26 mouse cellular contexts compared by ENCODE assay signal in the genomic region with DNA sequence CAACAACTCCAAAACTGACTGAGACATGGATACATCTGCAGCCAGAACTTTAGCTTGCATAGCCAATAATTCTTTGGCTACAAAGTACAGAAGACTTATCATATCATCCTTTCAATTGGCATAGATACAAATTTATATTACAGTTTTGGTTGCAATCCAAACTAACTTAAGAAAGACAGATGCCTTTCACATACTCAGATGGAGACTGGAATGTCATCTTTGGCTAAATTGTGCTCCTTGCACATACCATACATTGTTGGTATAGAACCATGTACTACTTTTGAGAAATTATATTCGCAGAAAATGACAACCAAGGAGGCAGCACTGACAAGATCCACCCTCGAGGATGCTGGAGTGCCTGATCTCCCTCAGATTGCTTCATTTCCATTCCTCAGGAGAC. TPM values are rescaled to one million over a fixed set of nuclear protein-coding genes. Genes with fewer than 3 reads are reported as not detected.
DNase-seq lines count a peak whose midpoint lies in the region; ATAC-seq and TF ChIP-seq lines count a peak whose summit lies in the region.
"Had no signal": no experiment of that assay in that cellular context is flagged by ENCODE, and none has a peak within 500 bp of the region (broad histone marks: within the 10 kb centered on the region; RNA-seq: fewer than 3 reads in every experiment).

No protein-coding gene starts in this region.

- no peak overlapping the region for H3K4me2 ChIP-seq in forebrain, embryonic 15.5 days (replicated peaks)
- no peak overlapping the region for H3K4me2 ChIP-seq in lung, embryonic 15.5 days
- H3K4me2 ChIP-seq: embryonic facial prominence, embryonic 13.5 days; heart, embryonic 13.5 days; hindbrain, embryonic 12.5 days; hindbrain, embryonic 15.5 days had no signal

- H3K4me3 ChIP-seq in forebrain, embryonic 15.5 days, result no peak overlapping the region
- H3K4me3 ChIP-seq in forebrain, embryonic 10.5 days, result no peak overlapping the region
- H3K4me3 ChIP-seq in lung, embryonic 15.5 days, result no peak overlapping the region
- H3K4me3 ChIP-seq: embryonic facial prominence, embryonic 13.5 days; heart, adult 2 months; heart, embryonic 10.5 days; heart, embryonic 13.5 days; hindbrain, embryonic 12.5 days; hindbrain, embryonic 15.5 days had no signal

- H3K27me3 ChIP-seq in forebrain, embryonic 15.5 days, result no peaks in the 10 kb centered on the region
- no peaks in the 10 kb centered on the region for H3K27me3 ChIP-seq in forebrain, embryonic 10.5 days (ENCODE audit: poor library complexity, severe bottlenecking)
- no peaks in the 10 kb centered on the region for H3K27me3 ChIP-seq in lung, embryonic 15.5 days
- H3K27me3 ChIP-seq: embryonic facial prominence, embryonic 13.5 days; heart, embryonic 13.5 days; hindbrain, embryonic 12.5 days; hindbrain, embryonic 15.5 days had no signal

- no peak for DNase-seq in forebrain, embryonic 10.5 days (ENCODE audit: extremely low spot score, low spot score)
- DNase-seq in lung, adult 18-20 months, result no peak
- DNase-seq in brain, embryonic 14.5 days (ENCODE audit: low read depth), result peak; percentile 50
- DNase-seq in brain, embryonic 18.5 days (ENCODE audit: low read depth, low spot score), result peak; percentile 12
- DNase-seq: adrenal gland, adult 2 months; adrenal gland, postnatal 14 days; cerebellum, adult 2 months; cerebellum, adult 9-11 months; cerebellum, postnatal 25 days; gastrocnemius, postnatal 10 days; gastrocnemius, postnatal 36 days; heart, adult 2 months; heart, postnatal 14 days had no signal

- 66% methylated on average over 2 of the region's 2 CpGs for WGBS in forebrain, embryonic 15.5 days
- 84% methylated on average over 2 of the region's 2 CpGs for WGBS in forebrain, embryonic 10.5 days
- 46% methylated on average over 2 of the region's 2 CpGs for whole genome bisulfite sequencing in lung, embryonic 15.5 days

- ATAC-seq in forebrain, embryonic 15.5 days (replicated peaks), result 0 out of 2 replicates have a peak, but pooled peaks have one; percentile 32
- peak; percentile 65; the same call in 1 of the 2 replicates for ATAC-seq in lung, embryonic 15.5 days (ENCODE audit: borderline replicate concordance, extremely low read depth, low FRiP score, low TSS enrichment)
- ATAC-seq: CD4-positive, CD25-positive, alpha-beta regulatory T cell, adult 4 months; intestine, postnatal 0 days had no signal

- H3K36me3 ChIP-seq in forebrain, embryonic 15.5 days, result no peaks in the 10 kb centered on the region
- H3K36me3 ChIP-seq in forebrain, embryonic 10.5 days (replicated peaks), result no peaks in the 10 kb centered on the region
- no peaks in the 10 kb centered on the region for H3K36me3 ChIP-seq in lung, embryonic 15.5 days
- H3K36me3 ChIP-seq: embryonic facial prominence, embryonic 13.5 days; heart, embryonic 10.5 days; heart, embryonic 13.5 days; hindbrain, embryonic 12.5 days; hindbrain, embryonic 15.5 days had no signal

- TF ChIP-seq CTCF in brain, embryonic 14.5 days (IDR thresholded peaks at IDR 0.05; ENCODE audit: borderline replicate concordance, extremely low read depth, insufficient read depth, insufficient read length), result no peak

- no peaks in the 10 kb centered on the region for H3K9me3 ChIP-seq in forebrain, embryonic 15.5 days
- no peaks in the 10 kb centered on the region for H3K9me3 ChIP-seq in forebrain, embryonic 10.5 days
- H3K9me3 ChIP-seq in lung, embryonic 15.5 days, result no peaks in the 10 kb centered on the region
- H3K9me3 ChIP-seq: embryonic facial prominence, embryonic 13.5 days; heart, embryonic 10.5 days; heart, embryonic 13.5 days; hindbrain, embryonic 12.5 days; hindbrain, embryonic 15.5 days had no signal

- no peaks in the 10 kb centered on the region for H3K4me1 ChIP-seq in forebrain, embryonic 15.5 days
- no peaks in the 10 kb centered on the region for H3K4me1 ChIP-seq in forebrain, embryonic 10.5 days
- H3K4me1 ChIP-seq in lung, embryonic 15.5 days, result 0 out of 2 replicates have a peak, but pooled peaks cover 3% of the 10 kb centered on the region
- H3K4me1 ChIP-seq: embryonic facial prominence, embryonic 13.5 days; heart, embryonic 10.5 days; hindbrain, embryonic 12.5 days; hindbrain, embryonic 15.5 days had no signal

- no peak overlapping the region for H3K9ac ChIP-seq in forebrain, embryonic 15.5 days (replicated peaks)
- H3K9ac ChIP-seq in lung, embryonic 15.5 days, result no peak overlapping the region
- H3K9ac ChIP-seq: embryonic facial prominence, embryonic 13.5 days; heart, embryonic 13.5 days; hindbrain, embryonic 12.5 days; hindbrain, embryonic 15.5 days had no signal

- 0 out of 2 replicates have a peak overlapping the region, but pooled peaks have one; percentile 31 for H3K27ac ChIP-seq in forebrain, embryonic 15.5 days (replicated peaks)
- H3K27ac ChIP-seq in forebrain, embryonic 10.5 days, result no peak overlapping the region
- H3K27ac ChIP-seq in lung, embryonic 15.5 days, result no peak overlapping the region
- H3K27ac ChIP-seq: embryonic facial prominence, embryonic 13.5 days; heart, adult 2 months; heart, embryonic 10.5 days; heart, embryonic 13.5 days; hindbrain, embryonic 12.5 days; hindbrain, embryonic 15.5 days had no signal

- TF ChIP-seq POLR2A in brain, embryonic 14.5 days (IDR thresholded peaks at IDR 0.05; ENCODE audit: borderline replicate concordance, extremely low read depth, insufficient read depth, insufficient read length, poor library complexity, severe bottlenecking), result no peak

RNA-seq across cellular contexts. Expression of a gene that starts 35.1 kb away (rescaled TPM):
- not detected in 2 replicates for polyA plus RNA-seq in forebrain, embryonic 15.5 days (2015; fragmentation: Nextera tagmentation; extraction: Ambion mirVana)
- not detected in 2 replicates for polyA plus RNA-seq in forebrain, embryonic 10.5 days (2016; fragmentation: Nextera tagmentation; extraction: Ambion mirVana)
- polyA plus RNA-seq in lung, embryonic 15.5 days (2015; fragmentation: Nextera tagmentation; extraction: Ambion mirVana), result not detected in 2 replicates
- not detected in 2 replicates for polyA plus RNA-seq in brain, embryonic 14.5 days (2012; rRNA removed)
- polyA plus RNA-seq: adrenal gland, adult 2 months; C2C12; CD4-positive, CD25-positive, alpha-beta regulatory T cell, adult 4 months; cerebellum, adult 2 months; embryonic facial prominence, embryonic 13.5 days; forebrain, embryonic 11.5 days; heart, adult 2 months; heart, embryonic 10.5 days; heart, embryonic 13.5 days; heart, embryonic 16.5 days; hindbrain, embryonic 12.5 days; hindbrain, embryonic 15.5 days; intestine, embryonic 14.5 days; intestine, postnatal 0 days had no signal

Comparison
In these comparisons a context has a peak if more than half of its experiments do, and no peak if none do; other contexts are left out.
1. DNase-seq: peak in brain, embryonic 14.5 days (single experiment) and brain, embryonic 18.5 days (single experiment); none in forebrain, embryonic 10.5 days (single experiment) and lung, adult 18-20 months (0 of 2).